Mouse (Mus musculus): ENCODE measurements around the gene Sf3b6.
"Not testable (repeated sequence)": the region's sequence is repeated elsewhere in the genome, so short reads cannot be mapped to it uniquely, and the experiment has no call there.

Gene Sf3b6

DNA sequence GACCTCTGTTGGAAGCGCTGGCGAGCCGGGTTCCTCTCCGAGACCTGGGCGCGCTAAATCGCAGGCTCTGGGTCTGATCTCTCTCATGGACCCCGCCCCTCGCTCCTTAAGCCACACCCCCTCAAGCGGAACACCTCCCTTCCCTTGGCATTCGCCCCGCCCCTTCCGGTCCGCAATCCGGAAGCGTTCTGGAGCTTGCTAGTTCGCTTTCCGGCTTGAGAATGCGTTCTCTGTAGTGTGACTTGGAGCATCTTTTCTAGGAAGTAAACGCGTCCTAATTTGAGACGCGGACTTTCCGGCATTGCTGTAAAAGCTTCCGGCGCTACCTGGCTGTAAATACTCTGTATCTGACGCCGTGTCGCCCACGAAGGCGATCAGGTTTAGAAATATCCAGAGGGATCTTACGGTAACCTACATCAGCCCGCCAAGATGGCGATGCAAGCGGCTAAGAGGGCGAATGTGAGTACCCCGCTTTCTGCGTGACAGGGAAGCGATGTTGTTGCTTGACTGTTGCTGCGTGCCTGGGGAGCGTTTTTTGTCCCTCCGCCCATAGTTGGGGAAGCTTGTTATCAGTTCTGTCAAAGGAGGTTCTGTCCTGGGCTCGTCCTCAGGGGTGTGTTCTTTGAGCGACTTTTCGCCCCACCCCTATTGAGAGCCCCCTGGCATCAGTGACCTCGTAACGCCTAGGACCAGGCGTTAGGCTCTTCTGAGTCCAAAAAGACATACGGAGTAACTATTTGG lies at the start of gene Sf3b6:
Gene Sf3b6 (plus strand): TSS at position 184 of the 741 bp plus-strand sequence.
- DNase-seq (ENCODE audit: low spot score), result peak; percentile 98

DNA sequence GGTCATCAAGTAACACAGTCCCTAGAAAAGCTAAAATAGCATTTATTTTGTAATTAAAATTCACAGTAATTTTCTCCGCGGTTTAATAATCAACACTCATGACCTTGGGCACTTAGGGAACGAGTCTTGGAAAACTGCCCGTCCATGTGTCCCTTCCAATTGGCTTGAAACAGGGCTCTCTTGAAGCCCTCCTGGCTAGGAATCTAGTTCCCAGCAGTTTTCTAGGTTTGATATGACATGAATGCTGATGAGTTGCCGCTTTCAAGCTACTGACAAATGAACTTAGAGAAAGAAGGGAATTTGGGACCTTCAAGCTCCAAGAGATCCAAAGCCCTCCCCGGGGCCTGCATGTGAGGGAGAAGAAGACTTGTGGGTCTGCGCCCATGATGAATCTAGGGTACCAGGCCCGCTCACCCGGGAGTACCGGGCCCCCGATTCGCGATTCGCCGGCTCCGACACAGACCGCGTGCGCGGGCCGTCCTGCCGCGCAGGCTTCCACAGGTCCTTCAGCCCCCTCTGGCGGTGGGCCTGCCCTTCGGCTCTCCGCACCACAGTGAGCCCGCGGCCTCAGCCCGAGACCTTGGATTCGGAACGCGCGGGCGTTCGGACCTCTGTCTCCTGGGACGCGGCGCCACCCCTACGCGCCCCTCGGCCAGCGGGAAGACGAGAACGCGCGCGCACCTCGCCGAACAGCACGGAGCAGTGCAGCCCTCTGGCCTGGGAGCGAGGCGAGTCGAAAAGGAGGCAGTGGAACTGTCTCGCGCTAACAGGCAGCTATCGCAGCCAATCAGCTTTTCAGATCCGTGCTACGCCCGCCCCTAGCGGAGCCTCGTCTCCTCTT lies 48.6 kb upstream of the Sf3b6 start, which contains the start of the genes Pfn4 and Fam228b:
Gene Pfn4 (plus strand): TSS at position 531 of the 841 bp plus-strand sequence.
Gene Fam228b (minus strand): TSS at position 776 of the 841 bp plus-strand sequence.
- DNase-seq (ENCODE audit: low spot score), result peak; percentile 95

DNA sequence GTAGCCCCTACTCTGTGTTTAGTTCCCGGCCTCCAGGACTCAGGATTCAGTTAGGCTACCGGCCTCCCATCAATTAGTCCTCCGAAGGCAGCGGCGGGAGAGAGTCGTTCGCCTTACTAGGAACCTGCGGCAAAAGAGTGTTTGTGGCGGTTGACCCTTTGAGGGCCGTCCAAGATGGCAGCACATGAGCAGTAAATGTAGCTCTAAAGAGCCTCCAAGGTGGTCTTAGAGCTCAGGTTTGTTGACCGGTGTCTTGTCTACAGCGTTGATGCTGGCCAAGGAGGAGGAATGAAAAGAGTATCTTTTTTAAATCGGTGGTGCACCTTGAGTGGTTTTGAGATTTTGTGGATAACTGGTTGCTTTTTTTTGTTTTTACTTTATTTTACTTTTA lies 48.0 kb upstream of the Sf3b6 start:
- DNase-seq (ENCODE audit: low spot score), result no peak

DNA sequence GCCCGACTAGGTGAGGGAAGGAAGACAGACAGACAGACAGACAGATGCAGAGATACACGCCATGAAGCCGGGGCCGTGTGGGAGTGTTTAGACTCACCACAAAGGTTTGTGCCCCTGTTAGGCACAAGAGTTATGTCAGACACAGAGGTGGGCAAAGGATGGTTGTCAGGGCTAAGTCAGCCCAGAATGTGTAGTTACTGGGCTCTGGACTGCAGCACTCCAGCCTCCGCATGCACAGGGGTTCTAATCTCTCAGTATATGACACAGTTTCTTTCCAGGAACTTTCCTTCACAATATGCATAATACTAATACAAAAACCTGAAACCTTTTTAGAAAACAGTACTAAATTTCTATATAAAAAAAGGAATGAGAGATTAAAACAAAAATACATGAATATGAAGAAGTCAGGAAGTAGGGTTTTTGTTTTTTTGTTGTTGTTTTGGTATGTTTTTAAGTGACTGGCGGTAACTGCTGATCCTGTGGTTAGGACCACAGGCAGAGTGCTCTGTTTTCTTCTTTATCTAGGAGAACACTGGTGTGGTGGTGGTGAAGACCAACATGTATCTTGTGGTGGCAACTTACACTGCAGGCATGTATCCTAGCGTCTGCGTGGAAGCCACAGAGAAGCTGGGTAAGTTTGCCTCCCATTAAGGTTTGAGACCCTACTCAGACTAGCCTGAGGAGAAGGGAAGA lies 42.3 kb upstream of the Sf3b6 start:
- no peak for DNase-seq (ENCODE audit: low spot score)

DNA sequence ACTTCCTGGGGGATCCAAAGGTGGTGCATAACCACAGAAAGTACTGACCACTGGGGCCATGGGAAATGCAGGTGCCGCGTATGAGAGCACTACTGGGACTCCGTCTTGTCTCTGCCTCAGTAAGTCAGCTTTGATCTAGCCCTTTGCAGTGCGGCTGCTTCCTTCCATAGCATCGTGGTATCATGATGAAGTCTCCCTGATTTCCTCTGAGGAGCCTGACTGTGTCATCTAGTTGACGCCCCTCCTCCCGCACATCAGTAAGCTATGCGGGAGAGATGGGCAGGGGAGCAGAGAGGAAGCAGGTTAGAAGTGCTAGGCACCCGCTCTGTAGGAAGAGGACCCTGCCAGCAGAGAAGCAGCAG lies 41.8 kb upstream of the Sf3b6 start:
- DNase-seq (ENCODE audit: low spot score), result no peak

DNA sequence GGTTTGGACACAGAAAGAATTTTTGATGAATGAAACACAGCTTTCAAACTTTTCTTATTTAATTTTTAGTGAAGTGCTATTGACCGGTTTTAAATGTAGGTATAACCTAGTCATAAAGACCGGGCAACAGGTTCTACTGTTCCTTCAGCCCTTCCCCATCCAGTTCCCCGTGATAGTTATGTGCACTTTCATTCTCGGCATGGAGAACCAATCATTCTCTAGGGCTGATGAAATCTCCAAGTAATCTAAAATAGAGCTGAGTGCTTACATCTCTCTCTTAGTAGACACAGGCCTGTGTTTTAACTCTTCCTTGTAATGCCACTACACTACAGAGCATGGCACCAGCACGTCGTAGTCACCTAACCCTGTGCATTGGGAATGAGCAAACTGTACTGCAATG lies 39.6 kb upstream of the Sf3b6 start:
- DNase-seq (ENCODE audit: low spot score), result no peak

DNA sequence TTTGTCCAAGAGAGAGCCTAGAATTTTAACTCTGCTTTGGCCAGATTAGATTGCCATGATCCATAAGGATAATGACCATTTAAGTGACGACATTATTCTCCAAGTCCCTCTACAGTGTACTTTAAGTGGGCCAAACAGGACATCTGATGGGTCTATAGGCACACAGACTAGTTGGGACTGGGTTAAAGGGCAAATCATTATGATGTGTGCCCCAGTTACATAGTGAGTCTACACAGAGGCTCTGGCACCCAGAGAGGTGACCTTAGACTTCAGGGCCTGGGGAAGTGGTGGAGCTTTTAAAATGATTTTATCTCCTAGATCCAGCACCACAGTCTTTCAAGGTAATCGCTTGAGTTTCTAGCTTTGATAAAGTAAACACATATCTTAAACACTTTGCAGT lies 37.1 kb upstream of the Sf3b6 start:
- DNase-seq (ENCODE audit: low spot score), result no peak

DNA sequence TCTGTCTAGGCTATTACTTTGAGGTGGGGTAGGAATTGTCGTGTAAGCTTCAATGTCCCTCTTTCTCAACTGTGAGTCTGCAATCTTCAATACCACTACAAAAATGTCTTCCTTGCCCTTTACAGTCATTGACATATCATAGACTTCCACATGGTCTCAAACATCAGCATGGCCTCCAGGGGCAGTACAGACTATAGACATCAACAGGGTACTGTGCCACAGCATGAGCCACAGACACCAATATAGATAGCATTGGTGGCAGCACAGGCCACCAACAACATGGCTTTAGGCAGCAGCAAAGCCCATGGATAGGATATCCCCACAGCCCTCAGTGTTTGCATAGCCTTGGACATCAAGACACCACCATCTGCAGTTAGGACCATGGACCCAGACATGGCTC lies 36.1 kb upstream of the Sf3b6 start:
- no peak for DNase-seq (ENCODE audit: low spot score)

DNA sequence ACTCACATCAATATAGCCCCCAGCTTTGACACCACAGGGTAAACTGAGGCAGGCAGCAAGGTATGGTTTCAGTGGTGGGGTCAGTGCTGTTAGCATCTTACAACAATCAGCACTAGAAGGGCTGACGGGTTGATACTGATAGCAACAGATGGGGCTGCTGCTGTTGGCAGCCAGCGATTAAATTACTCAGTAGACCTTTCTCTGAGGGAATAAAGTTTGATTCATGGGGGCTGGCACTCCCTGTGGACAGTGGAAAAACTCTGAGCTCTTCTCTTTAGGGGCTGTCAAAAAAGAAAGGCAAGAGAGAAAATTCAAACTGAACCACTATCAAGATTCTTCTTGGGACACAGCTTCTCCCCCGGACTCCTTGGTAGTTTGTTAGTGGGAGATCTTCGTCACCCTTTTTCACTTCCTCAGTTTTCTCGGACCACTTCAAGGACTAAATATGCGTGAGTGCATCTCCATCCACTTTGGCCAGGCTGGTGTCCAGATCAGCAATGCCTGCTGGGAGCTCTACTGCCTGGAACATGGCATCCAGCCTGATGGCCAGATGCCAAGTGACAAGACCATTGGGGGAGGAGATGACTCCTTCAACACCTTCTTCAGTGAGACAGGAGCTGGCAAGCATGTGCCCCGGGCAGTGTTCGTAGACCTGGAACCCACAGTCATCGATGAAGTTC lies 35.5 kb upstream of the Sf3b6 start:
- DNase-seq (ENCODE audit: low spot score), result not testable (repeated sequence)

DNA sequence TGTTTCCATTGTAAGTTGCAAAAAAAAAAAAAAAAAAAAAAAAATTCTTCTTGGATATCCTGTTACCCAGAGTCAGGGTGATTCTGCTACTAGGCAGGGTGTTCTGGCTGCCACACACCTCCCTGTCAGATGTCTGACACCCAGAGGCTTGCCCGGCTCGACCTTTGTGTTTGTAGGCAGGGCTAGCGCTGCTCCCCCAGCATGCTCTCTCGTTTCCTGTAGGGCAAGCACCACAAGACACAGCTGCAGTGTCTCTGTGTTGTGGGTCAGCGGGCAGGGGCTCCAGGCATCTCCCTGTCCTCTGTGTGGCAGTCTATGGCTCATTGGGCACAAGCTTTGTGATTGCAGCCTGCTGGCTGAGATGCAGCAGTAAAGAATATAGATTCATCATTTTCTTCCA lies 33.7 kb upstream of the Sf3b6 start:
- no peak for DNase-seq (ENCODE audit: low spot score)

DNA sequence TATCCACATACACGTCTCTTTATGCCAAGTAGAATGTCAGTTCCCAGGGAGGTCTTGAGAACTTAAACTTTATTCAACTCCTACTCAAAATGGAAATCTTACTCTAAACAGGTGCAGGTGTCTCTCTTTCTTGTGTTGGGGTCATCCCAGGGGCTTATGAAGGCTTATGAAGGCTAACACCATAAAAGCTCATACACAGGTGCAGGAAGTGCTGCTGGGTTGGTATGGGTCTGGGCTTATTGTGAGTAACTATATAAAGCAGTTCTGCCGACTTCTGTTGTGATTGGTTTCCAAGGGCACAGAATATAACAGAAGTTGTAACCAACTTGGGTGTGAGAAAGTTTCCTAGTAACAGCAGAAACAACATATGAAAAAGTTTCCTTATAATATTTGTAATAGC lies 32.9 kb upstream of the Sf3b6 start:
- no peak for DNase-seq (ENCODE audit: low spot score)

DNA sequence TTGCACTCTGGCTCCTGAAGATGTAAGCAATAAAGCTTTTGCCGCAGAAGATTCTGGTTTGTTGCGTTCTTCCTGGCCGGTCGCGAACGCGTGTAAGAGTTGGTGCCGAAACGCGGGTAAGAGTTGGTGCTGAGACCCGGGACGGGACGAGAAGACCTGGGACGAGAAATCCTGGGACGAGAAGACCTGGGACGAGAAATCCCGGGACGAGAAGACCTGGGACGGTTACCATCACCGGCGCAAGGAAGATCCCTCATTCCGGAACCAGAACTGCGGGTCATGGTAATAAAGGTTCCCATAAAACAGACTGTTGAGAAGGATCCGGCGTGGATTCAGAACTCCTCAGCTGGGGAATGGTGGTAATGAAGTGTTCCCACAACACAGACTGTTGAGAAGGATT lies 29.2 kb upstream of the Sf3b6 start:
- not testable (repeated sequence) for DNase-seq (ENCODE audit: low spot score)

DNA sequence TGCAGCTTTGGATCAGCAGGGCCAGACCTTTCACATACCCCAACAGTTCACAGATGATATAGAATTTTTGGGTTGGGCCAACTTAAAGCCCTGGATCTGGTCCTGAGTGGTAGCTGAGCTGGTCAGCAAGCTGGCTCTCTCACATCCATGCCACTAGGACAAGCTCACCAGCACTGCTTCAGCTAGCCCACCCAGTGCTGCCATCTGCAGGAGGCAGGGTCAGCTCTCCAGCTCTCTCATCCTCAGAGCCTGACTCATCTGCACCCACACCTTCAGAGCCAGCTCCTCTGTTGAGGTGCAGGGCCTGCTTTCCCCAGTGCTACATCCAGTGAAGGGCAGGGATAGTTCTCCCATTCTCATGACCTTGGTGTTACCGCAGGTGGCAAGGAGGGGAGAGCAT lies 23.6 kb upstream of the Sf3b6 start:
- no peak for DNase-seq (ENCODE audit: low spot score)

DNA sequence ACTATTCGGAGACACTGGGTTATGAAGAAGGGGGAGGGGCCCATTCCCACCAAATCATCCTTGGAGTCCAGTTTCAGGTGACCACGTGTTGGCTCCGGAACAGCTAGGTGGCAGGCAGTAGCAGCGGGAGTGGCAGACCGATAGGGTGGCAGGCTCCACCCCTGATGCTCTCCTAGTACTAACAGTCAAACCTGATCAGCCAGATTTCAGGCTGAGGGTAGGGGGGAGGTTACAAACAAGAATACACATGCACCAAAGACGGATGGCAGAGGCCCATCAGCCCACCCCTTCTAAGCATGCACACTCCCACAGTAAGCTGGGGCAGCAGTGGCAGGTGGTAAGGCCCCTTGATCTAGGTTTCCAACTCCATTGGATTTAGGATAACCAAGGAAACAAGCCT lies 19.9 kb upstream of the Sf3b6 start:
- DNase-seq (ENCODE audit: low spot score), result not testable (repeated sequence)

DNA sequence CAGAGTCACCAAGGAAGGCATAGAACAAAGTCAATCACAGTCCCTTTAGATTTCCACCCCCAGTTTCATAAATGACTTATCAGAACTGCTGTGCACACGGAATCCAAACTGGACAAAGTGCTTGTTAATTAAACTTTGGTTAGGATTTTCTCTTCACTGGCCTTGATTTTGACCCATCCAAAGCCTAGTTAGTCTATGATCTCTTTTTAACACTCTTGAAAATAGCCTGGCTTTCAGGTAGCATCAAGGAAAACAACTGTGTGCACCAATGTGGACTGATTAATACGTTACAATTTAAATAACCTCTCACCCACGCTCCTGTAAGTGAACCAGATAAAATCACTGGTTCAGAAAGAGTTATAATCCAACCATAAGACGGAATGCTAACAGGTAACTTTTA lies 6.3 kb upstream of the Sf3b6 start:
- no peak for DNase-seq (ENCODE audit: low spot score)

DNA sequence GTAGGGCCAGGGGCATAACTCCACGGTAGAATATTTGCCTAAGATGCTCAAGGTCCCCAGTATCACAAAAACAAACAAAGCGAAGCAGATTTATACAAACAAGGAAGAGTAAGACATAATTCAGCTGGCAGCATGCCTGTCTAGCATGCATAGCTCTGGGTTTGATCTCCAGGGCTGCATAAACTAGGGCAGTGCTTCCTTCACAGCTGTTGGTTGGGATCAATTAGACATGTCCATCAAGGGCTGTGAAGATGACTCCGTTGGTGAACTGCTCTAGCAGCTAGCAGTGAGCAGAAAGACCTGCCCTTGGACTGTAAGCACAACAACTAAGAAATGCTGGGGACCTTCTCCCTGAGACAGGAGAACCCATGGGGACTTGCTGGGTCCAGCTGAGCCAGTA lies 5.6 kb upstream of the Sf3b6 start:
- no peak for DNase-seq (ENCODE audit: low spot score)

DNA sequence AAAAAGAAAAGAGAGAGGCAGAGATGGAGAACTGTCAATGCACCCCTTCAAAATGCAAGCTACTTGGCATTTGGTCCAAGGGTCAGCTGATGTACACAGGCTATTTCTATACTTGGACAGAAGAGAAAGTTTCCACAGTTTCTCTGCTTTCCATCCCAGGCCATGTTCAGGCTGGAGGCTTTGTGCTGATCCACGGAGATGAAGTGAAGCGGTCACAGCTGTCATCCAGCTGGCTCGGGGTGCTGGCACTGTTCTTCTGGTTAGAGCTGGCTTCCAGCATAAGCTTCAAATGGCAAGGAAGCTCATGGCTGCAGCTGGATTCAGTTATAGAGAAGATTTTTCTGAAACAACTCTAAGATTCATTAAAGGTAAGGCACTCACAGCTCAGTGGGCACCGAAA lies 3.7 kb upstream of the Sf3b6 start:
- DNase-seq (ENCODE audit: low spot score), result no peak

DNA sequence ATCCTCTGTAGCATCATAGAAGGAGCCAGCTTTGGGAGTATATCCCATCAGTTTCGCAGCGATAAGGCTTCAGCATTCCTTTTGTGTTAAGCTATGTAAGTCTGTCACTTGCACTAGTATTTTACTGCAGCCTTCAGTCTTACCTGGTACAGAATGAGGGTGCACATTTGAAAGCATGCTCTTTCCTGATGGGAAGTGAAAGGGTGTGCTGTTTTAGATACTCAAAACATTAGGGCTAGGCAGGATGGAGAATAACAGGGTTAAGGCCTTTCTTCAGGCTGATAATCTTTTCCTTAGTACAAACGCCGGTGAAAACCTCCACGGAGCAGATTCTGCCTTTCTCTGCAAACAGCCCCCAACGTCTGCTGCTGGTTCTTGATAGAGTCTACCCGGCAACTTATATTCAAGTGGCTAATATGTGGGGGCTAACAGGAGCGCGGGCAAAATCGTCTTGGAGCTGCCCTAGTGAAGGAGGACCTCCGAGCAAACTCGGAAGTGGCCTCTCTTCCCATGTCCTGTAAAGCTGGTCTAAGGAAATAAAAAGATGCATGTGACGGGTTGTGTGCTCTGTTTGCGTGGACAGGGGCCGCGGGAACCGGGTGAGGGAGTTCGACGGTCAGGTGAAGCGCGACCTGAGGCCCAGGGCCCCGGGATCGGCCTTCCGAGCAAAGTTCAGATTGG lies 524 bp upstream of the Sf3b6 start:
- no peak for DNase-seq (ENCODE audit: low spot score)

DNA sequence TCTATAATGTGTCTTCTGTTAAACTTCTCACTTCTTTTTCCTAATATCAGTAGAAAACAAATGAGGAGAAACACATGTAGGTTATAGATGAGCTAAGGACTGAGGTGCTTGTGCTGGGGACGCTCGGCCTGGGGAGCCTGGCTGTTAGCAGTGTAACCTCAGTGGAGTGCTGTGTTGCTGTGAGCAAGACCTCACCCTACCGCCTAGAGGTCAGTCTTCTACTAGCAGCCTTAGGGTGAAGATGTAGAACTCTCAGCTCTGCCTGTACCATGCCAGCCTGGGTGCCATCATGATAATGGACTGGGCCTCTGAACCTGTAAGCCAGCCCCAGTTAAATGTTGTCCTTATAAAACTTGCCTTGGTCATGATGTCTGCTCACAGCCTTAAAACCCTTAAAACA lies 9.9 kb downstream of the Sf3b6 start:
- DNase-seq (ENCODE audit: low spot score), result no peak

DNA sequence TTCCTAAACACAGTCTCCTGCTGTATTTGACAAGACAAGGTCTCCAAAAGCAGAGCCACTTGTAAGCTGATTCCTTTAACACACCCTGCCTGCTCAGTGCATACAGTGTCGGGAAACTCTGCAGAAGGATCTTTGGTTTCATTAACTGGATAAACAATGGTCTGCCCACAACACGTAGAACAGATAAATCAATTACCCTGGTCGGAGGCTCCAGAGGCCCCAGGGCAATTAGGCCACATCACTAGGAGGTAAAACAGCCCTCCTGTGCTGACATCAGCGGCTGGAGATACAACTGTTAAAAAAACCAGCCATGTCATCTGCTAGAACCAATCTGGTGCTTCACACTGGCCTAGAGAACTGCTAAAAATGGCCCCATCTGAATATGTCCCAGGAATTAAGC lies 19.6 kb downstream of the Sf3b6 start:
- DNase-seq (ENCODE audit: low spot score), result no peak

DNA sequence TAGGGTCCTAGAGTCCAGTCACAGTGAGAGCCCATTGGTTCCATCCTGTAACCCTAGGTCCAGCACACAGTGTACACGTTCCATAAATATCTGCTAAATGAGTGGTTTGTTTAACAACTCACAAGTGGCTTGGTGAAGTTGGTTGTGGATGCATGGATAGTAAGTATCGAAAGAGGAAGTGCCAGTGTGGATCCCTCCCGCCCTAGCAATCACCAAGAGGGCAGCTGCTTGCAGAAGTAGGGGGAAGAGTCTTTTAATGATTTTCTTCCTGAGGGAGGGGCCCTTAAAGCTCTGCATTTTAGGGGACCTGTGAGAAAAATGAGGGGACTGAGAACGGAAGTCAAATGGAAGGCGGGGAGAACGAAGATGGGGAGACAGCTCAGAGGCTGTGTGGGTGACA lies 22.7 kb downstream of the Sf3b6 start:
- no peak for DNase-seq (ENCODE audit: low spot score)

DNA sequence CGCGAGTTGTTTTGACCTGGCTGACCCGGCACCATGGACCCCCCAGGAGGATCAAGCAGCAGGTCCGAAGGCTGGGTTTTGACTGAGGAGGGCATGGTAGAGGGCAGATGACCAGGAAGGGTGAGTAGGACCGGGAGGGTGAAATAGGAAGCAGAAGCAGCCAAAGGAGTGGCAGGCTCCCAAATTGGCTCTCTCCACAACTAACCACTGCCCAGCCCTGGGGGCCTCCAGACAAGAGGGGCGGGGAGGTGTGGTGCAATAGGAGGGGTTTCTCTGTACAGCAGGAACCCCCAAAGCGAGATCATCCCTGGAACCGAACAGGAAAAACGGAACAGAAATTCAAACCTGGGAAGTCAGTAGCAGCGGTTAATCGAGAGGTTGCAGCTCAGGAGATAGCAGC lies 23.4 kb downstream of the Sf3b6 start:
- no peak for DNase-seq (ENCODE audit: low spot score)

All from yolk sac, embryonic 10.5 days (tissue).